Mouse (Mus musculus) left cerebral cortex, postnatal 36 days (tissue): ENCODE measurements around the gene Dbn1. TPM values are rescaled to one million over a fixed set of nuclear protein-coding genes. Genes with fewer than 3 reads are reported as not detected.
"Not testable (repeated sequence)": the region's sequence is repeated elsewhere in the genome, so short reads cannot be mapped to it uniquely, and the experiment has no call there.

Source experiments
- DNase-seq, 2 experiments: peaks; one replicate each; pipeline ENCODE4 v3.0.0; 2021 to 2022; ENCODE audit warnings: low spot score in 2 of 2, mixed read lengths in 1 of 2
- intact Hi-C: fragments of 180-260 bp; cut with DNase I; formaldehyde crosslinking; loops from one replicate; pipeline ENCODE4 v1.15.1; 2025
- total RNA-seq, 2 experiments: library from RNA; stranded (reverse); gene quantifications; 2 replicates each; pipeline ENCODE4 v1.2.3; 2021

The Dbn1 gene
- total RNA-seq, 2 experiments from 2014 or later, result 247 to 314 TPM

DNA sequence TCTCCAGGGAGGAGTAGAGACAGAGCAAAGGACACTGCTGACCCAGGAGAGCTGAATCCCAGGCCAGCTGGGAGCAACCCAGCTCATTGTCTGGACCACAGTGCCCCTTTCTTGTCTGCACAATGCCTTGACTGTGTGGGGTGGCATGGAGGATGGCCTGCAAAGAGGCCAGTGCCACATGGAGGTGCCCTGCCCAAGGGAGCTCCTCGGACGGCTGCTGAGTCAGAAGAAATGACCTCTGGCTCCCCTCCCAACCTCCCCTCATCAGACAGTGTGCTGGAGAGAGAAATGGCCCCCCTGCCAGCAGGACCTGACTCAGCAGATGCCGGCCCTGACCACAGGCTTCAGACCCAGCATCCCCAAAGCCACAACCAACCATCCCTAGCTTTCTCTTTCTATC, 22.7 kb downstream of the Dbn1 start:
- peak in 1 of 2 experiments; percentile 46 for DNase-seq
- intact Hi-C loops, result no loop called here

DNA sequence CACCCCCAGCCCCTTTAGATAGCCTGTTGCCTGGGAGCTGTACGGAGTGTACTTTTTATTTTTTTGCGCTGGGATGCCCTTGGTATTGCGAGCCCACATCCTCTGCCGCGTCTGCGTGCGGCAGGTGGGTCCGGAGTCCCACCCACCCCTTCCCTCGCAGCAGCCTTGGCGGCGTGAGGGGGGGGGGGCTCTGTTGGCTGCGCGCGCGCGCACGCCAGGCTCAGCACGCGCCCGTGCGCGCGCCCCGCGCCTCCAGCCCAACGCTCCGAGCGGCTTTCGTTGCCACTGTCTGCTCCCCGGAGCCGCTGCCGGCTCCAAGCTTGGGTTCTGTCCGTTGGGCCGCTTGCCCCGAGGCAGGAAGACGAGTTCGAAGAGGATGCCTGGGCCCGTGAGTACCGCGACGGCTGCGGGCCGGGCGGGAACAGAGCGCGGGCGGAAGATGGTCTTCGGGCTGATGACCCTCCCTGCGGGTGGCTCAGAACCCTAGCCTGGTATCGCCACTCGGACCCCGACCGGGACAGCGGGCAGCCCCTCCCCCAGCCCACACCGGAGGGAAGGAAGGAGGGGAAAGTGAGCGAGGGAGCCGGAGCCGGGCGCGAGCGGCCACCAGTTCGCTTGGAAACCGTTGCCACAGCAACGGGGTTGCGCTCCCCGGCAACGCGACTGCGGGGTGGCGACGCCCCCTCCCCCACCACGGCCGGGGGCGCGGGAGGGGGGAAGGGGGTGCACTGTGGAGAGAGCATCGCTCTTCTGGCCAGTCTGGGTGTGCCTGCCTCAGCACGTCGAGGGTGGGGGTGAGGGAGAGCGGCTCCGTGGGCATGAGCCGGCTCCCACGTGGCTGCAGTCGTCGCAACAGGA, 23.7 kb downstream of the Dbn1 start, which contains the start of gene Prr7:
Gene Prr7 (plus strand): TSS at position 241 of the 858 bp plus-strand sequence.
- intact Hi-C loops, result no loop called here
- DNase-seq, result peak; percentile 71 to 81

DNA sequence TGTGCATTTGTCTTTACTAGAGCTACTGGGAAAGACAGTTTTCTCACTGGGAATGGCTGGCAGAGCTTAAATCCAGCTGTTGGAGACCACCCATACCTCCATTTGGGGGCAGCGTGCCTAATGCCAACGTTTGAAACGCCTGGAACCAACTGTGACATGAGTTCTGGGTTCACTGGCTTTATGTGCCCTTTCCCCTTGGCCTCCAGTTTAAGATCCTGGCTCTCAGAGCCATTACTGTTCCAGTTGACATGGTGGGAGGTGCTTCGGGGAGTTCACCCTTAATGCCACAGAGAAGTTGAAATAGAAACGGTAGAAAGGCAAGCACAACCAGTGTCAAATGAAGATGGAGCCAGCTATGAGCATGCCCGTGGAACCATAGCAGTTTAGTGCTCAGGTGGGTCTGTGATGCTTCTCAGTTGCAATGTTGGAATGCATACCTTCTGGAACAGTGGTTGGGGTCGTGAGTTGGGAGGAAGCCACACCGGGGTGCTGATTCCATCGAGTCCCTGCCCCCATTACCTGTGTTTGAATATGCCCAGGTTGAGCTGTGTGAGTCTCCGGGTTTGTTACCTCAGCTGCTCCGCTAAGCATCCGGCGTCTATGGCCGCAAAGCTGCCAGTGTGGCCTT, 24.4 kb downstream of the Dbn1 start:
- peak in 1 of 2 experiments; percentile 54 for DNase-seq
- intact Hi-C loops, result no loop called here

DNA sequence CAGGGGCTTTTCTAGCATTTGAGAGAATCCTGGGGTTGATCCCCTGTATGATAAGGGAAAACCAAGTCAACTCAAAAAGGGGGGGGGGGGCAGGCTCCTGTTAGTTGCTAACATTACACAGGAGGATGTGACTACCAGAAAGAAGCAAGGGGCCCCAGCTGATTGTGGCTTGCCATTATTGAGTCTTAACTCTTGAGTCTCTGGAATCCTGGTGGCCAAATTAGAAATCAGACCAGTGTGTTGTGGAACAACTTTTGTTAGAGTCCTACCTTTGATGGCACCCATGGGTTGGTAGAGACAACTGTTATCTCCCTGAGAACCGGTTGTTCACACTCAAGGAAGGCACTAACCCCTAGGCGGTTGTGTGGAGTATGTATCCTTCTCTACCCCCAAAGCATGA, 24.9 kb downstream of the Dbn1 start:
- DNase-seq, result no peak
- intact Hi-C loops, result no loop called here

DNA sequence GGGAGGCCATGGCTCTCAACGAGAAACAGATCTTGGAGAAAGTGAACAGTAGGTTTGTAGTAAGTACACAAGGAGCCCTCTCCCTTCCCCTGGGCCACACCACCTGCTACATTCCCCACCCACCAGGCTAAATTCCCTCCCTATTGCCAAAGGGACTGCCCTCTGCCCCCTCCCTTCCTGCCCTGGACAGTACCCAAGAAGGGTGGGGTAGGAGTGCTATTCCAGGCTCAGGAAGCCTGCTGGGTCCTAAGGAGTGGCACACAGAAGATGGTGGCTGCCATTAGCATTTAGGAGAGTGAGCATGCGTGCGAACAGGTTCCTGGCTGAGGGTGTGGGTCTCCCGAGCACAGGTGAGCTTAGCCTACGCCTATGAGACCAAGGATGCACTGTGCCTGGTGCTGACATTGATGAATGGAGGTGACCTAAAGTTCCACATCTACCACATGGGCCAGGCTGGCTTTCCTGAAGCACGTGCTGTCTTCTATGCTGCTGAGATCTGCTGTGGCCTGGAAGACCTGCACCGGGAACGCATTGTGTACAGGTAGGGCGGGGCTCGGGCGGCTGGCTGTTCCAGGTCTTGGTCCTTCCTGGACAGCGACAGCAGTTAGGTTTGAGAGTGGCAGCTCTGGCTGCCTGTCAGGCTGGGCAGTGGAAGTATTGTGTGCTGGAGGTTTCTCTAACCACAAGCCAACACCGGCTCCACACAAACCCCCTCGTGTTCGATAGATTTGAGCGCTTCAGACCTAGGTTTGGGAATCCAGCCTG, 35.9 kb downstream of the Dbn1 start:
- intact Hi-C loops, result no loop called here
- DNase-seq, result no peak

DNA sequence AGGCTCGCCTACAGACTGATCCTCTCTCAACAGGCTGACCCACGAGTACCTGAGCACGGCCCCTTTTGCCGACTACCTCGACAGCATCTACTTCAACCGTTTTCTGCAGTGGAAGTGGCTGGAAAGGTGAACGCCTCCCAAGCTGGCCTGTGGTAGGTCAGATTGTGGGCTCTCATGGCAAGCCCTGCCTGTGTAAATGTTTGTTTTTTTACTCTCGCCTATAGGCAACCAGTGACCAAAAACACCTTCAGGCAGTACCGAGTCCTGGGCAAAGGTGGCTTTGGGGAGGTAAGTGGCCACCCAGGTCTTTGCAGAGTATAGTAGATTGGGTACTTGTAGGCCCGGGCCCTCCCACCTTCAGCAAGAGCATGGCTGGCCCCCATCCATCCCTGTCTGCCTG, 36.6 kb downstream of the Dbn1 start:
- no peak for DNase-seq
- intact Hi-C loops, result no loop called here

DNA sequence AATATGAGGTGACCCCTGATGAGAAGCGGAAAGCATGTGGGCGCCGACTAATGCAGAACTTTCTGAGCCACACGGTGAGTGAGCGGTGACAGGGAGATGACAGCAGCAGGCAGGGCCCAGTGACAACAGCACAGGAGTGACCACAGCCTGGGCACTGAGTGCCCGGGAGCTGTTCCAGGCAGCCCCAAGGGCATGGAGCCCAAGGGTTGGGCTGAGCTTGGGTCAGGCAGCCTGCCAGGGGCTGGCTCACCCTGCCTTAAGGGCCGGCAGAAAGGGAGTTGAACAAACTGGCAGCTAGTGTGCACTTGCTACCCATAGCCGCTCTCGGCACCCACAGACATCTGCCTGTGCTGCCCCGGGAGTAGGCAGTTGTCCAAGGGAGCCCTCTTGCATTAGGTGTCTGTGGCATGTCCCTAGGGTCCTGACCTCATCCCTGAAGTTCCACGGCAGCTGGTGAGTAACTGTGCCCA, 37.4 kb downstream of the Dbn1 start:
- intact Hi-C loops, result no loop called here
- peak in 1 of 2 experiments; percentile 40 for DNase-seq

DNA sequence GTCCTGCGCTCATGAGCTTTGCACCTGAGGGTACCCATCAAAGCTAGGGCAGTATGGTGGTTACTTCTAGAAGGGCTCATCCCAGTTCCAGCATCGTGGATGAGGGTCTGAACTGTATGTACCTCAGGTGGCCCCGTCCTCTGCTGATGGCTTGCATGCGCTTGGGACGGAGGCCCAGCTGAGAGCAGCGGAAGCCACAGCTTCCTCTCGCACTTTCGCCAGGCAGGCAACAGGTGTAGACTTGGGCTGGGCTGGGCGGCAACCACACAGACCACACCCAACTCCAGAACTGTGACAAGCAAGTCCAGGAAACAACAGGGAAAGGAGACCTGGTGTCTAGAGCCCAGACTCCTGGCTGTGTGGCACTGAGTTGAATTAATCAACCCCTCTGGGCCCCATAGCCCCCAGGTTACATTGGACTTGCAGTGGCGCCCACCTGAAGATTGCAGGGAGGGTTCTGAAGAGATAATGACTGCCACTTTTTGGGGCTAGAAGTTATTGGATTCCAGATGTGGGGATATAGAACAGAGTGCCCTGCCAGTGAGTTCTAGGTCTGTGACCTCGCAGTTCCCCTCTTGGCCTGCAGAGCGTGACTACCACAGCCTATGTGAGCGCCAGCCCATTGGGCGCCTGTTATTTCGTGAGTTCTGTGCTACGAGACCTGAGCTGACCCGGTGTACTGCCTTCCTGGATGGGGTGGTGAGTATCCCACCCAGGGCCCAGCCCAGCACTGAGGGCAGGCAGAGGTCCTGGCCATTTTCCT, 38.1 kb downstream of the Dbn1 start:
- intact Hi-C loops, result no loop called here
- DNase-seq, result no peak

DNA sequence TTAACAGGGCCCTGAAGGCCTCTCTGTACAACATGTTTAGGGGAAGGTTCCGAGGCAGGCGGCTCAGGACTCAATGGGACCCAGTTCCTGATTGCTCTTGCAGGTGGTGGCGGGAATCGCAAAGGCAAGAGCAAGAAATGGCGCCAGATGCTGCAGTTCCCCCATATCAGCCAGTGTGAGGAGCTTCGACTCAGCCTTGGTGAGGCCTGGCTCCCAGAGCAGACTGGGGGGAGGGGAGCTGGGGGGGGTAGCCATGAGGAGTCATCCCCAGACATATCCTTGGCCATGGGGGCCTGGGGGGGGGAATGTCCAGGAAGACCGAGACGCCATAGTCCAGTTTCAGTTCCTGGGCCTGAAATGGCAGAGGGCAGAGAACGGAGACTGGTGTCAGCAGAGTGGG, 38.7 kb downstream of the Dbn1 start:
- DNase-seq, result no peak
- intact Hi-C loops, result no loop called here

DNA sequence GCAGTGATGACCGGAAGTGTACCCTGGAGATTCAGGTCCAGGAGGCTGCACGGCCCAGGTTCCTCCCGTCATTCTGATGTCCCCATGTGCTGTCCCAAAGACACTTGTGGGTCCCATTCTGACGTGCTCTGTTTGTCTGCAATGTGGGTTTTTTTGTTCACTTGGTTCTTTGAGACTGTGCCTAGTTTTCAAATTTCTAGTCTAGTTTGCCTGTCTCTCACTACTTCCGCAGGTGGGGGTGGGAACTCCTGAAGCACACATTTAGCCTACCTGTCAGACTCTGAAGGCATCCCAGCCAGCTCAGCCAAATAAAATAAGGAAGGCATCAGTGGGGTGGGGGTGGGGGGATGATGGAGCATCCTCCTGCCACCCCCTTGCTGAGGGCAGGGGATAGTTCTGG, 39.8 kb downstream of the Dbn1 start:
- no peak for DNase-seq
- intact Hi-C loops, result no loop called here

DNA sequence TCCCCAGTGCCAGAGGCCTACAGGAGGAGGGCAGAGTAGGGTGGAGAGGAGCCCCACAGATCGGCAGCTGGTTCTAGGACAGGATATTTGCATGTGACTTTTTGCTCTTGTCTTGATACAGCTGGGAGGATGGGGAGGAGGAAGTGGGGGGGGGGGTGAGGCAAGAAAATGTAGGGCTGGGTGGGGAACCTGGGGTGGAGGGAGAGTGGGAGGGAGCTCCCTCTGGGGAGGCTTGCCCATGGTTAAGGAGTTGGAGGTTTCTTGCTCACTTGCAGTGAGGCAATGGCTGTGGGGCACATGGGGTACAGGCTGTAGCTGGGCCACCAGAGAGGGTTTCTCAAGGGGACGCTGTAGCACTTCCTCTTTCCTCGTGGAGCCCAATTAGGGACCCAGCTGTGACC, 40.4 kb downstream of the Dbn1 start:
- DNase-seq, result no peak
- intact Hi-C loops, result no loop called here

DNA sequence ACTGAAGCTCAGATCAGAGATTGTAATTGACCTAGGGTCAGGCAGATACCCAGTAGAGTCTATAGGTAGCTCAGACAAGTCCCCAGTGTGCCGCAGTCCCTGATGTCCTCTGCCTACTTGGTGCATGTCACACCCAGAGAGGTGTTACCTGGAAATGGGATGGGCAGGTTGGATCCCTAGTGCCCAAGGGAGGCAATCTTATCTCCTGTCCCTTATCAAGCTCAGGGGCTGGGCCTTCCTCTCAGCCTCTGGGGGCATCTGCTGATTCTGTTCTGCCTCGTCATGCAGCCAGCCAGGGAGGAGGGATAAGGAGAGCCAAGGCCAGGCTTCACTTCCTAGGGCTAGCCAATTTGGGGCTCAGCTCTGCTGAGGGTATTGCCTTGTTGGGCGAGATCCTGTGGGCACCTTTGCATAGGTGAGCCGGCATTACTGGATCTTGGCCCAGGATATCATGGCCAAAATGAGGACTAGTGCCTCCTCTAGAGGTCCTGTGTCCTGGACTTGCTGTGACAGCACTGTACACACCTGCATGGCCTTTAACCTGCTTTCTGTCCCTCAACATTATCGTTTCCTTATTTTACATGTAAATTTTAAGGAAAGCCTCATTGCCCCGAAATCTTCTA, 41.3 kb downstream of the Dbn1 start:
- no peak for DNase-seq
- intact Hi-C loops, result no loop called here

DNA sequence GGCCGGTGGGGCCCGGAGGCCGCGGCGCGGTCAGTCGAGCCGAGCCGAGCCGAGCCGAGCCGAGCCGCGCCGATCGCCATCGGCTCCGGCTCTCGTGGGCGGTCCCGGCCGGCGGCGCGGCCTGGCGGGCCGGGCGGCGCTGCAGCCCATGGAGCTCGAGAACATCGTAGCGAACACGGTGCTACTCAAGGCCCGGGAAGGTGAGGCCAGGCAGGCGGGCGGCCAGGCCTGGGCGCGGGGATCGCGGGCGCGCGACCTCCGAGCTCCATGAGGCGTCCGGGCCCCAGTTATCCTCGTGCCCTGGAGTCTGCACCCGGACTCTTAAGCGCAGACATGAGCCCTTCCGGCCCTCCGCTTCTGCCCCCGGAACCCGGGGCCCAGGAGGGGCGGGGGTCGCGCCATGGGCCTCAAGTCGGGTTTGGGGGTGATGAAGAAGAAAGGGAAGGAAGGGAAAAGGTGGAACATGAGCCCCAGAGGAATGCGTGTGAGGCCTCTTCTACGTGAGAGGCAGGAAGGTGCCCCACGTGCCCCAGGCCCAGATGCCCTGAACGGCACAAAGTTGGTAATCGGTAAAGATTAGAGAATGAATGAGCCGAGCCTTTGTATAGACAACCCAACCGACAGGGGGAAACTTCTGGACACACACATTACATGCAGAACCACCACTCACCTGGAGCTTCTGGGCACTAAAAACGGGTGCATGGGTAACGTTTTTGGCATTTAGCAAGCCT, 42.4 kb downstream of the Dbn1 start:
- DNase-seq, result no peak
- intact Hi-C loops, result loop anchor here (2.0 kb wide), 1 partner anchor 27 kb away; no protein-coding TSS in a partner anchor

DNA sequence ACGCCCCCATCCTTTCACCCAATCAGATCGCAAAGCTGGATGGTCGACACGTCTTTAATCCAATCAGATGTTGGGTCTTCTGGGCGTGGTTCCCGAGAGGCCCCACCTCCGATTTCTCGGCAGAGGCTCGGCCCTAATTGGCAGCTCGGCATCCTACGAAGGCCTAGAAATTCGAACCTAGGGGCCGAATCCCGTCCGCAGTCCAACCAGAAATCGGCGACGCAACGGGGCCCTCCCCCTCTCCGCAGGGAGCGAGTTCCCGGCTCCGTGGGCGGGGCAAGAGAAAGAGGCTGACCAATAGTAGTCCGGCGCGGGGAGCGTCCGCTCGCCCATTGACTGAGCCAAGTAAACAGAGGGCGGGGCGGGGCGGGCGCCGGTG, 43.0 kb downstream of the Dbn1 start, which contains the start of gene Grk6:
Gene Grk6 (plus strand): TSS at position 136 of the 379 bp plus-strand sequence.
- peak; percentile 99 to 100 for DNase-seq
- intact Hi-C loops, result loop anchor here (2.0 kb wide), 1 partner anchor 26 kb away; no protein-coding TSS in a partner anchor

DNA sequence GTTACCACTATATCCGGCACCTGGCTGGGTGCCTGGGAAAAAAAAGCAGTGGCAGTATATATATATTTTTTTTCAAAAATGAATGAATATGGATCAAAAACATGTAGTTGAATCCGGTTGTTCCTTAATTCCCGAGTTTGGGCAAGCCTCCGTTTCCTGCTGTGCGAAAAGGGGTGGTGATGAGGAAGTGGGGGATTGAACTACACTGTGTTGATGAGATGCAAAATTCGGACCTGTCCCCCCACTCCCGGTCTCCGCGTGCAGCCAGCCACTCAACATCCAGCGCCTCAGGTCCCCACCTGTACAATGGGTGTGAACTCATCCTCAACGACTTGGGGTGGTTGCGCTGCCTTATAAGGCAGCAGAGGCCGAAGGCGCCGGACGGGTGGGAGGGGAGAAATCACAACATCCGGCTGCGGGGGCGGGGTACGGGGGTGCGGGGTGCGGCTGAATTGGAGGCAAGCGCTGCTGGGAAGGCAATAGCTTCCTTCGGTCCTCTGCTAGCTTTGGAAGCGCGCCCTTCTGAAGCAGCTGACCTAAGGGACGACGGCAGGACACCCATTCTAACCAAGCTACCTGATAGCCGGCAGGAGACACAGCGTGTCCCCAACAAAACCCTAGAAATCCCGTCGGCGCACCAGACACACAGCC, 43.5 kb downstream of the Dbn1 start:
- DNase-seq, result no peak
- intact Hi-C loops, result loop anchor here (2.0 kb wide), 1 partner anchor 26 kb away; no protein-coding TSS in a partner anchor

DNA sequence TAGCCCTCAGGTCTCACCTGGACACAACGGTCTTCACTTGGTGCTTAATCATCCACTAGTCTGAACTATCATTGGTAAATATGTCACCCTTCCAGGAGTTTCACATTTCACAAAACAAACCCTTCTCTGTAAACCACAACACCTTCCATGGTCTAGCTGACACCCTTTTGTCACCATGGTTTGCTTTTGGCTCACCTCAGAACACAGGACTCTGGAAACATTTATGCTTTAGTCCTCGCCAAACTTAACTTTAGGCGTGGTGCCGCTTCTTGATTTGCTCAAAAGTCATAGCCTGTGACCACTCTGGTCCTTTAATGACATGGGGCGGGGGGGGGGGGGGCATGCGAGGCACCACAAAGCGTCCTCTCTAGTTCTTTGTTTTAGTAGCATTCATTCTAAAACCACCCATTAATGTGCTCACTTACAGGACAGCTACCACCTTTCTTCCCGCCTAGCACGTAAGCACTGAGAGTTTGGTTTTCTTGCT, 44.1 kb downstream of the Dbn1 start:
- intact Hi-C loops, result loop anchor here (2.0 kb wide), 1 partner anchor 25 kb away; no protein-coding TSS in a partner anchor
- no peak for DNase-seq

DNA sequence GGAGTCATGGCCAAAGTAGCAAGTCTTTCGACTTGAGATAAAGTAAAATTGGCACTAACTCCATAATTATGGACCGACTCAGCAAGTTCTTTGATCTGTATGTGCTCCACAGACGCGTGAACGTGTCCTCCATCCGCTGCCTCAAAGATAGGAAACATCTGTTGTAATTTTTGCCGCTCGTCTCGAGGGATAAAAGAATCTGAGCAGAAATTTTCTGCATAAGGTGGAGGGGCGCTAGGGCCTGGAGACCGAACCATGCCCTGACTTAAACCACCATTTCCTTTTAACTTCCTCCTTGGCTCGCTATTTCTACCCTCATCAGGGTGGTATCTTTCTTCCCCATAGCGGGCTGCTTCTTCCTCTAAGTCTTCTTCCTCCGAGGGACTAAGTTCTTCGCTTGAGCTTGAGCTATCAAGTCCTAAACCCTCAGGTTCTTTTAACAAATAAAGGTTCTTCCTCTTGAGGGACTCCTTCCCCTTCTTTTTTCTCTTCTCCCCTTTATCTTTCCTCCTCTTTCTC, 50.7 kb downstream of the Dbn1 start:
- DNase-seq, intact Hi-C loops: not testable (repeated sequence)
